Mouse (Mus musculus): Measurements from ENCODE around the gene Atp11b. TPM values are rescaled to one million over a fixed set of nuclear protein-coding genes. Genes with fewer than 3 reads are reported as not detected.

Gene Atp11b
- polyA plus RNA-seq, 1 experiment from 2014 or later, result 31.0 TPM

- DNase-seq (ENCODE audit: low spot score), result no peak
- no peak overlapping the region for H3K27ac ChIP-seq (replicated peaks)
- no peaks in the 10 kb centered on the region for H3K4me1 ChIP-seq
- no peak overlapping the region for H3K4me3 ChIP-seq
- peaks cover 27% of the 10 kb centered on the region for H3K36me3 ChIP-seq (replicated peaks)
- H3K9me3 ChIP-seq, result no peaks in the 10 kb centered on the region
- 94% methylated on average over 9 of the region's 9 CpGs for WGBS
- H3K27me3 ChIP-seq (replicated peaks; ENCODE audit: low read depth, poor library complexity, severe bottlenecking), result no peaks in the 10 kb centered on the region
Measured at GRCm38 (mm10) chr3:35849326-35849725, 95.4 kb downstream of the Atp11b start.

GRCm38 (mm10) chr3:35883267-35883666 is 129.4 kb downstream of the Atp11b start:
- Histone ChIP-seq H3K4me3 (no peak overlapping the region), H3K36me3 (replicated peaks) (peaks cover 4% of the 10 kb centered on the region), H3K27me3 (replicated peaks; ENCODE audit: low read depth, poor library complexity, severe bottlenecking) (no peaks in the 10 kb centered on the region), H3K27ac (replicated peaks) (no peak overlapping the region), H3K4me1 (no peaks in the 10 kb centered on the region), H3K9me3 (no peaks in the 10 kb centered on the region; the same call in 1 of the 2 replicates)
- DNase-seq (ENCODE audit: low spot score), result no peak

GRCm38 (mm10) chr3:35889531-35889930 is 135.6 kb downstream of the Atp11b start:
- Histone ChIP-seq H3K9me3 (no peaks in the 10 kb centered on the region), H3K36me3 (replicated peaks) (peaks cover 36% of the 10 kb centered on the region), H3K27me3 (replicated peaks; ENCODE audit: low read depth, poor library complexity, severe bottlenecking) (no peaks in the 10 kb centered on the region), H3K27ac (replicated peaks) (no peak overlapping the region), H3K4me3 (no peak overlapping the region), H3K4me1 (no peaks in the 10 kb centered on the region)
- DNase-seq (ENCODE audit: low spot score), result no peak
- 91% methylated on average over 2 of the region's 2 CpGs for WGBS

GRCm38 (mm10) chr3:35891123-35891522 is 137.2 kb downstream of the Atp11b start:
- no peak overlapping the region for H3K27ac ChIP-seq (replicated peaks)
- peaks cover 40% of the 10 kb centered on the region for H3K36me3 ChIP-seq (replicated peaks)
- H3K4me1 ChIP-seq, result no peaks in the 10 kb centered on the region
- H3K4me3 ChIP-seq, result no peak overlapping the region
- no peaks in the 10 kb centered on the region for H3K27me3 ChIP-seq (replicated peaks; ENCODE audit: low read depth, poor library complexity, severe bottlenecking)
- no peak for DNase-seq (ENCODE audit: low spot score)
- 94% methylated on average over 4 of the region's 4 CpGs for WGBS
- no peaks in the 10 kb centered on the region for H3K9me3 ChIP-seq

- Histone ChIP-seq H3K9me3 (no peaks in the 10 kb centered on the region), H3K27ac (replicated peaks) (no peak overlapping the region), H3K27me3 (replicated peaks; ENCODE audit: low read depth, poor library complexity, severe bottlenecking) (no peaks in the 10 kb centered on the region), H3K4me3 (no peak overlapping the region), H3K4me1 (no peaks in the 10 kb centered on the region), H3K36me3 (replicated peaks) (peaks cover 49% of the 10 kb centered on the region)
- DNase-seq (ENCODE audit: low spot score), result no peak
- 92% methylated on average over 5 of the region's 5 CpGs for WGBS
Measured at GRCm38 (mm10) chr3:35893156-35893555, 139.2 kb downstream of the Atp11b start.

- H3K9me3 ChIP-seq, result no peaks in the 10 kb centered on the region
- no peak overlapping the region for H3K27ac ChIP-seq (replicated peaks)
- no peak for DNase-seq (ENCODE audit: low spot score)
- no peaks in the 10 kb centered on the region for H3K4me1 ChIP-seq
- 95% methylated on average over 2 of the region's 2 CpGs for WGBS
- peaks cover 53% of the 10 kb centered on the region for H3K36me3 ChIP-seq (replicated peaks)
- H3K4me3 ChIP-seq, result no peak overlapping the region
- no peaks in the 10 kb centered on the region for H3K27me3 ChIP-seq (replicated peaks; ENCODE audit: low read depth, poor library complexity, severe bottlenecking)
Measured at GRCm38 (mm10) chr3:35897900-35898299, 144.0 kb downstream of the Atp11b start.

GRCm38 (mm10) chr3:35899109-35899508 is 145.2 kb downstream of the Atp11b start:
- DNase-seq (ENCODE audit: low spot score), result no peak
- WGBS, result 94% methylated on average over 3 of the region's 3 CpGs
- Histone ChIP-seq H3K4me3 (no peak overlapping the region), H3K27ac (replicated peaks) (no peak overlapping the region), H3K4me1 (no peaks in the 10 kb centered on the region), H3K27me3 (replicated peaks; ENCODE audit: low read depth, poor library complexity, severe bottlenecking) (no peaks in the 10 kb centered on the region), H3K9me3 (no peaks in the 10 kb centered on the region), H3K36me3 (replicated peaks) (peaks cover 58% of the 10 kb centered on the region)

- no peak for DNase-seq (ENCODE audit: low spot score)
- peaks cover 68% of the 10 kb centered on the region for H3K36me3 ChIP-seq (replicated peaks)
- no peaks in the 10 kb centered on the region for H3K27me3 ChIP-seq (replicated peaks; ENCODE audit: low read depth, poor library complexity, severe bottlenecking)
- 95% methylated on average over 5 of the region's 5 CpGs for WGBS
- no peak overlapping the region for H3K27ac ChIP-seq (replicated peaks)
- H3K9me3 ChIP-seq, result no peaks in the 10 kb centered on the region
- no peak overlapping the region for H3K4me3 ChIP-seq
- no peaks in the 10 kb centered on the region for H3K4me1 ChIP-seq
Measured at GRCm38 (mm10) chr3:35900555-35901204, 146.8 kb downstream of the Atp11b start.

Other genes with a start within 250 kb of the Atp11b start
- gene Dcun1d1, start 183.3 kb downstream of the Atp11b start, polyA plus RNA-seq (2016; fragmentation: Nextera tagmentation; extraction: Ambion mirVana), result 104 and 106 TPM in 2 replicates
- gene Mccc1, start 246.6 kb downstream of the Atp11b start, polyA plus RNA-seq (2016; fragmentation: Nextera tagmentation; extraction: Ambion mirVana), result 37.0 and 42.2 TPM in 2 replicates